Mouse (Mus musculus) kidney, adult 11 months (tissue): ENCODE measurements around the gene Cpeb3.

Experiments
- DNase-seq: peaks from one replicate; pipeline ENCODE4 v3.0.0; 2022

The Cpeb3 gene

GRCm38 (mm10) chr19:37022146-37022545 is 186.3 kb downstream of the Cpeb3 start:
- no peak for DNase-seq

DNA sequence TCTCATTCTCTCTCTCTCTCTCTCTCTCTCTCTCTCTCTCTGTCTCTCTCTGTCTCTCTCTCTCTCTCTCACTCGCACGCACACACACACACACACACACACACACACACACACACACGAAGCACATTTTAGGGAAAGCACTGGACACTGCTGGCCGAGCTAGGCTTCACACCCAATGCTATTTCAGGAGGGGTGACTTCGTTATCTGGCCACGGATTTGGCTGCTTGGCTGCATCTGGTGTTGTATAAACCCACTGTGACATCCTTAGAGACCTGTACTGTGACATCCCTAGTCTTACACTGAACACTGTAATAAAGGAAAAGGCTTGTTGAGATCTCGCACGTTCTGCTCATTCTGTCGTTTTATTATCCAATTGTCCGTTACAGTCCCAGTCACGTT is 187.4 kb downstream of the Cpeb3 start:
- DNase-seq = no peak

- no peak for DNase-seq
These were observed 187.9 kb downstream of the Cpeb3 start for GRCm38 (mm10) chr19:37020531-37020930.

DNA sequence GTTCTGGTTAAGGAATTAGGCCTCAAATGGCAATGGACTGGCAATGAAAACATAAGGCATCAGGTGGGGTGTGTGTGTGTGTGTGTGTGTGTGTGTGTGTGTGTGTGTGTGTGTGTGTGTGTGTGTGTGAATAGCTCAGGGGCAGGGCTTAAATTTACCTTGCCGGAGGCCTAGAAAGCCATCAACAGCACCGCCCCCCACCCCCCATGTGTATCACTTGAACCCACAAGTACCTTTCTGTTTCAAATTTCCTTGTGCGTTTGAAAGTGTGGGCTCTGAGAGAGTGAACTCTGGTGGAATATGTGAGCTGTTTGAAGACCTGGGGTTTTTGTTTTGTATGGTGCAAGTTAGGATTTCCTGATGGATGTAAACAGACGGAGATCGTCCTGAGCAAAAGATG is 189.5 kb downstream of the Cpeb3 start:
- DNase-seq = no peak

DNA sequence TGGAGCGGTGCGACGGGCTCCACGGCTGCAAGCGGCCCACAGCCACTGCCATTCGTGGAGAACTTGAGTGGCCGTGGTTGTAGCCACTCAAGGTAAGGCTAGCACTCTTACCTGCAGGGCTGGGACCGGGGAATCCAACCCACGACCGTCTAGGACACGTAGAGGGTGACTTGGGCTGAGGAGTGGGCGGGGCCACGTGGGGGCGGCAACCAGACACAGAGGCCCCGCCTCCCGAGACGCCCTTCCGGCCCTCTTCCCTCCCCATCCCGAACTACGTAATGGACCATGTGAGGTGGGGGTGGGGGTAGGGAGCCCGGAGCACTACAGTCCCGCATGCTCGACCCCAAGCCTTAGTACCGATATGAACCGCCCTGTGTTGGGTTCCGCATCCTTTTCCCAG is 190.0 kb downstream of the Cpeb3 start:
- peak; percentile 25 for DNase-seq

GRCm38 (mm10) chr19:37016890-37017289 is 191.5 kb downstream of the Cpeb3 start:
- no peak for DNase-seq

- no peak for DNase-seq
These were observed 194.0 kb downstream of the Cpeb3 start for GRCm38 (mm10) chr19:37014173-37014939.

DNA sequence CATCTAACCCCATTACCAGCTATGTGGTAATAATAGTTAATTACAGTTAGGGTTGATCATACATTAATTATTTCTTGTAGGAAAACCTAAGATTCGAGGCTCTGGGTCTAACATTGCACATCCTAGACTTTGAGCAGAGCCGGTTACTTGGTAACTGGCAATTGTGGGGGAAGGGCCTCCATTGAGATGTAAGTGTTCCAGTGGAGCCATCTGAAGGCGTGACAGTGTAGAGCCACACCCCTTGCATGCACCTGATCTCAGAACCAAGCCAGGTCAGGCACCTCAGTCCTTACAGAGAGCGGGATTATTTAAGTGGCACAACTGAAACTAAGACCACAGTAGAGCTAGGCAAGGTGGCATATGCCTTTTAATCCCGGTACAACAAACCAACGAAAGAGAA is 194.9 kb downstream of the Cpeb3 start:
- peak; percentile 24 for DNase-seq

- DNase-seq = no peak
These were observed 198.5 kb downstream of the Cpeb3 start for GRCm38 (mm10) chr19:37009878-37010281.

DNA sequence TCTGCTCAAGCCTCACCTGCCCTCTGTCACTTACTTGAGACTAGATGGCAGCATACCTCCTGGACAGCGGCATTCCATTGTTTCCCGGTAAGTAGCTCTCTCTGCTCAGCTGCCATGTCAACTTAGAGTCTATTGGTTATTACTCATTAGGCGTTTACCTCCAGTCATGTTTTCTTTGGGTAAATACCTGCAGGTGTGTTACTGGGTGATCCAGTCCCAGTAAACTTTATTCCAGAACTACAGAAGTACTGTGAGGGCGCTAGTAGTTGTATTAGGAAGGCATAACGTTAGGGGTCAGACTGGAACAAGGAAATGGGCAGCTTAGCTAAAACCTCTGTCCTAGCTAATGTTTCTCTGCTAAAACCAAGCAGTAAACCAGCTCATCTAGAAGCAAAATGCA is 203.8 kb downstream of the Cpeb3 start:
- no peak for DNase-seq
